Mouse (Mus musculus) adrenal gland, postnatal 4 days (tissue): ENCODE data around the gene Hist1h4a. TPM values are rescaled to one million over a fixed set of nuclear protein-coding genes. Genes with fewer than 3 reads are reported as not detected.

ENCODE experiments used
- DNase-seq, 2 experiments: peaks; one replicate each; pipeline ENCODE4 v3.0.0; 2021 to 2022; ENCODE audit warnings: low spot score in 2 of 2, mixed read lengths in 2 of 2
- total RNA-seq, 2 experiments: library from RNA; stranded (reverse); gene quantifications; 2 replicates each; pipeline ENCODE4 v1.2.3; 2021

Gene Hist1h4a
- total RNA-seq, 2 experiments from 2014 or later = 348 to 415 TPM

DNA sequence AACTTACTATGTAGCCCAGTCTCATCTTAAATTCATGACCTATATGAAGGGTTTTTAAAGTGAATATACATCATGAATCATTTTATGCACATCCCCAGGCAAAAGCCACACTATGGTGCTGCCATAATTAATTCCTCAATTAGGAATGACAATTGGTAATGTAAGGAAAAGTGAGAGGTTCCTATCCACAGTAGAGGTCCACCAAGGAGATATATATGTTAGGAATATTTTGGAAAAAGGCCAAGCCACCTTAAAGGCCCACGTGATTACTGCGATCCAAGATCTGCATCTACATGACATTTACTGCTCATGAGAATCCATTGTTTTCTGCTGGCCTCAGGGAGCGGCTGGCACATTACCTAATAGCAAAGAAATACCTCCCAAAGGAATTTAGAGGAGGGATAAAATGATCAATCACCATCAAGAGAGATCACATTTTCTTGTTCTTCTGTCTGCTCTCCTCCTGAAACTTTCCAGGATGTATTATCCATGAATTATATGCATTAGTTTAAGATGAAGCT is 1.7 kb downstream of the Hist1h4a start:
- no peak for DNase-seq

DNA sequence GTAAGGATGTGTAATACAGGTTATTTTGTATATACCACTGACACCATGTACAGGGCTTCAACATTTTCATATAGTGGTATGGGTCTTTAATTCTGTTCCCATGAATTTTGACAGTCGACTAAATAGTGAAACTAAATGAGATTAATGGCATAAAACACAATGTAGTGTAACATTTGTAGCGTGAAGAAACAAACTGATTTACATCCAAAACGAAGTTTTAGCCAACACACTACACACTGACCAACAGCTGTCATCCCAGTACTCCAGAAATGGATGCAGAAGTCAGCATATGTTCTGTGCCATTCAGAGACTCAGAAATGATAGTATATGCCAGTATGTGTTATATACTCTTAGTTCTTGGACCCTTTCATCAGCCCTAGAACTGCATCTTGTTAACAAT is 3.1 kb downstream of the Hist1h4a start:
- no peak for DNase-seq

- DNase-seq = no peak
These were observed 3.7 kb downstream of the Hist1h4a start for GRCm38 (mm10) chr13:23757211-23757773.

DNA sequence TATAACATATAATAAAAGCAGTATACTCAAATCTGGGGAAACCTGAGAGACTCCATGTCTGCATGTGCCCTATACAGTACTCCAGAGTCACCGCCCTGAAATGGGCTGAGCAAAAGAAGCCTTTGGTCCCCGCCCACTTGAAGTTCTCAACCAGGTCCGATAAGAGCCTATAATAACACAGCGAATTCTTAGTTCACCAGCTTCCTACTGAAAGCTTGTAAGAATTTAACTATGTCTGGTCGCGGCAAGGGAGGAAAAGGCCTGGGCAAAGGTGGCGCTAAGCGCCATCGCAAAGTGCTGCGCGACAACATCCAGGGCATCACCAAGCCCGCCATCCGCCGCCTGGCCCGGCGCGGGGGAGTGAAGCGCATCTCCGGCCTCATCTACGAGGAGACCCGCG is 4.2 kb downstream of the Hist1h4a start, which contains the start of gene Hist1h4b:
Hist1h4b (plus strand) TSS at position 224 of the 400 bp plus-strand sequence.
- peak; percentile 54 to 75 for DNase-seq

GRCm38 (mm10) chr13:23755000-23755399 is 6.0 kb downstream of the Hist1h4a start:
- no peak for DNase-seq

GRCm38 (mm10) chr13:23753314-23754078 is 7.5 kb downstream of the Hist1h4a start:
- no peak for DNase-seq

GRCm38 (mm10) chr13:23752742-23753172 is 8.3 kb downstream of the Hist1h4a start:
- no peak for DNase-seq

- peak; percentile 59 to 77 for DNase-seq
These were observed 8.8 kb downstream of the Hist1h4a start, which contains the start of gene Hist1h3b for GRCm38 (mm10) chr13:23752067-23752741. Hist1h3b (plus strand) TSS chr13:23752267.

DNA sequence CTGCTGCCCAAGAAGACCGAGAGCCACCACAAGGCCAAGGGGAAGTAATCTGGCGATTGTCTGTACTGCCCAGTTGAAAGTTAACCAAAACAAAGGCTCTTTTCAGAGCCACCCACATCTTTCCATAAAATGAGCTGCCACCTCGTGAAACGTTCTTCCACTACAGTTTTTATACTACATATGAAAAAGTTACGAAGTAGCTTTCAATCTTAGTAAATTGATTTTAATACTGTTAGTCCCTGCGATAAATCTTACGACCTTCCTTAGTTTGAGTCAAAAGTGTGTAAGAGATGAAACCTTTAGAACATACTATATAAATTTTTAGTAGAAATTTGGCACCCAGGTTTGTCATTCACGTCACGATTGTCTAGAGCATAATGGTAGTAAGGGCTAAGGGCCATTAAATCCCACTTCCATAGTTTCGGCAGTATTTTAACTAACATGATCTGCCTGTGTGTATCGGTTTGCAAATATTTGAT is 9.5 kb downstream of the Hist1h4a start:
- DNase-seq = no peak

- peak; percentile 26 to 29 for DNase-seq
These were observed 10.1 kb downstream of the Hist1h4a start, which contains the start of gene Hist1h2ab for GRCm38 (mm10) chr13:23750839-23751477. Hist1h2ab (plus strand) TSS chr13:23751126.

GRCm38 (mm10) chr13:23749563-23750121 is 11.4 kb downstream of the Hist1h4a start:
- DNase-seq = no peak

DNA sequence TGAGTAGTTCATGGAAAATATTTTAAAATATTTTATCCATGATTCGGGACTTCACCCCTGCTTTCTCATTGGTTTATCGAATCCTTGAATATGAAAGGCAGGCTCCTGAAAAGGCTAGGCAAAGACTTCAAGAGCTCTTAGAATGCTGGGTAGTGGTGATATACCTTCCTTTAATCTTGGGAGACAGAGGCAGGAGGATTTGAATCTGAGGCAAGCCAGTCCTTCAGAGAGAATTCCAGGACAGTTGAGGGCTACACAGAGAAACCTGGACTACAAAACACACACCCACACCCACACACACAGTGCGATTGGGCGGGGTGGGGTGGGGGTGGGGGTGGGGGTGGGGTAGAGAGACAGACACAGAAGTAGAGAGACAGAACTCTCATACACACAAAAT is 13.1 kb downstream of the Hist1h4a start:
- no peak for DNase-seq

DNA sequence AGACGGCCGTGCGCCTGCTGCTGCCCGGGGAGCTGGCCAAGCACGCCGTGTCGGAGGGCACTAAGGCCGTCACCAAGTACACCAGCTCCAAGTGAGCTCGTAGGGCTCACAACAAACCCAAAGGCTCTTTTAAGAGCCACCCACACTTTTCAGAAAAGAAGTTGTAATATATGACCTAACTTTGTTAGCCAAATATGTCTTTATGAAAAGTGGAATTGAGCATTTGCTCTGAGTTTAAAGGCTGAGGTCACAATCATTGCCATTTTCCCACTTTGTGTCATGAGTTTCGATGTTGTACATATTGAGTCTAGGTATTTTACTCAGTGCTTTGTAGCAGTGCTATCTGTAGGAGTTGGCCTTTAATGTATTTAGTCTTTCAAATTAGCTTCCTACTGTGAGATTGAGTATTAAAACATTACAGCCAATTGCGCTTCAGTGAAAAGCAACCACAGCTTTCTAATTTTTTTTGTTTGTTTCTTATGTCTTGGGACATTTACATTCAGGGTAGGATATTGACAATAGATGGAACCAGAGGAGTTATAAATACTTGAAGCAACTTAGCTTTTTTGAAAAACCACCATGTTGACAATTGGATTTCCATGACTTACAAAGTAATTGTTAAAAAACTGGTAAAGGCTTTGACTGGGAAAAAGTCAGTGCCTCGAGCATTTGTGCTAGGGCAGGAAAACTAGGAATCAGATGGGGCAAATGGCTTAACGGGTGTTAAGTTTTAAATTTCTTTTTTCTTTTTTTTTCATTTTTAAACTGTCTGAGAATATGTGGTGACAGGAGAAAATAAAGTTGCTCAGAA is 13.7 kb downstream of the Hist1h4a start:
- DNase-seq = no peak

GRCm38 (mm10) chr13:23746201-23747080 is 14.6 kb downstream of the Hist1h4a start, which contains the start of gene Hist1h2bb:
Hist1h2bb (plus strand) TSS chr13:23746734.
- peak; percentile 21 to 50 for DNase-seq

- peak; percentile 49 to 61 for DNase-seq
These were observed 15.5 kb downstream of the Hist1h4a start, which contains the start of gene Hist1h3c for GRCm38 (mm10) chr13:23745381-23746161. Hist1h3c (minus strand) TSS chr13:23745602.

GRCm38 (mm10) chr13:23744421-23745380 is 16.3 kb downstream of the Hist1h4a start:
- no peak for DNase-seq

GRCm38 (mm10) chr13:23743963-23744362 is 17.1 kb downstream of the Hist1h4a start:
- no peak for DNase-seq
